Mouse (Mus musculus) liver, adult 2 months (tissue): ENCODE results near the gene Gm19935.

ENCODE experiments used
- CTCF ChIP-seq: fragments of 200-500 bp; IDR thresholded peaks from 2 replicates; pipeline ENCODE4 v1.5.1; 2011; ENCODE audit warnings: low read depth, low read length, control low read depth
- POLR2A ChIP-seq: fragments of 200-500 bp; IDR thresholded peaks from 2 replicates; pipeline ENCODE4 v1.6.1; 2011; ENCODE audit warnings: low read length, control low read depth; ENCODE audit not compliant: insufficient read depth; ENCODE audit errors: extremely low read depth

GRCm38 (mm10) chr8:90832576-90833289 is 15.5 kb upstream of the Gm19935 start:
- TF ChIP-seq CTCF: no peak
- TF ChIP-seq POLR2A: no peak
